Mouse (Mus musculus): ENCODE measurements around the gene Fgf3. TPM values are rescaled to one million over a fixed set of nuclear protein-coding genes. Genes with fewer than 3 reads are reported as not detected.
A peak's percentile ranks its signal among the peaks of the same experiment; 100 is the strongest.

The Fgf3 gene
- total RNA-seq (2021): not detected
- long read RNA-seq, experiment 1: 0 reads
- long read RNA-seq, experiment 2: 0 reads

- no peak for DNase-seq (ENCODE audit: low spot score)
Measured at GRCm38 (mm10) chr7:144837891-144838488, at the start of gene Fgf3. Fgf3 (plus strand) TSS chr7:144838083.

GRCm38 (mm10) chr7:144788631-144789030 lies 49.3 kb upstream of the Fgf3 start:
- DNase-seq (ENCODE audit: low spot score): no peak

- no peak for DNase-seq (ENCODE audit: low spot score)
Measured at GRCm38 (mm10) chr7:144789601-144790556, 48.0 kb upstream of the Fgf3 start.

GRCm38 (mm10) chr7:144791426-144791825 lies 46.5 kb upstream of the Fgf3 start:
- no peak for DNase-seq (ENCODE audit: low spot score)

GRCm38 (mm10) chr7:144793296-144793695 lies 44.6 kb upstream of the Fgf3 start:
- no peak for DNase-seq (ENCODE audit: low spot score)

GRCm38 (mm10) chr7:144795976-144796474 lies 41.9 kb upstream of the Fgf3 start:
- no peak for DNase-seq (ENCODE audit: low spot score)

- no peak for DNase-seq (ENCODE audit: low spot score)
Measured at GRCm38 (mm10) chr7:144796986-144797735, 40.7 kb upstream of the Fgf3 start.

- DNase-seq (ENCODE audit: low spot score): no peak
Measured at GRCm38 (mm10) chr7:144798471-144798870, 39.4 kb upstream of the Fgf3 start.

- no peak for DNase-seq (ENCODE audit: low spot score)
Measured at GRCm38 (mm10) chr7:144807036-144807435, 30.8 kb upstream of the Fgf3 start.

- no peak for DNase-seq (ENCODE audit: low spot score)
Measured at GRCm38 (mm10) chr7:144807976-144808577, 29.8 kb upstream of the Fgf3 start.

- no peak for DNase-seq (ENCODE audit: low spot score)
Measured at GRCm38 (mm10) chr7:144811521-144811920, 26.4 kb upstream of the Fgf3 start.

GRCm38 (mm10) chr7:144821901-144822300 lies 16.0 kb upstream of the Fgf3 start:
- DNase-seq (ENCODE audit: low spot score): no peak

GRCm38 (mm10) chr7:144823988-144824387 lies 13.9 kb upstream of the Fgf3 start:
- DNase-seq (ENCODE audit: low spot score): no peak

GRCm38 (mm10) chr7:144828369-144828768 lies 9.5 kb upstream of the Fgf3 start:
- no peak for DNase-seq (ENCODE audit: low spot score)

- no peak for DNase-seq (ENCODE audit: low spot score)
Measured at GRCm38 (mm10) chr7:144838522-144839503, 930 bp downstream of the Fgf3 start.

- peak; percentile 12 for DNase-seq (ENCODE audit: low spot score)
Measured at GRCm38 (mm10) chr7:144846158-144846557, 8.3 kb downstream of the Fgf3 start.

- no peak for DNase-seq (ENCODE audit: low spot score)
Measured at GRCm38 (mm10) chr7:144847067-144847466, 9.2 kb downstream of the Fgf3 start, which contains the start of gene Fgf4. Fgf4 (plus strand) TSS chr7:144847367.

GRCm38 (mm10) chr7:144851321-144851720 lies 13.4 kb downstream of the Fgf3 start:
- DNase-seq (ENCODE audit: low spot score): no peak

GRCm38 (mm10) chr7:144854966-144855365 lies 17.1 kb downstream of the Fgf3 start:
- no peak for DNase-seq (ENCODE audit: low spot score)

GRCm38 (mm10) chr7:144857158-144857557 lies 19.3 kb downstream of the Fgf3 start:
- no peak for DNase-seq (ENCODE audit: low spot score)
